Mouse (Mus musculus) liver, adult (tissue): ENCODE results near the gene Cux1.

ENCODE experiments used
- GATA4 ChIP-seq: IDR thresholded peaks from 2 replicates; pipeline ENCODE4 v1.6.1; 2014; ENCODE audit warnings: mild to moderate bottlenecking, low read length; ENCODE audit not compliant: insufficient replicate concordance

Gene Cux1

GRCm38 (mm10) chr5:136533371-136534276 is 33.7 kb downstream of the Cux1 start:
- no peak for TF ChIP-seq GATA4

- TF ChIP-seq GATA4 = no peak
These were observed 35.5 kb downstream of the Cux1 start for GRCm38 (mm10) chr5:136531674-136532365.

- TF ChIP-seq GATA4 = no peak
These were observed 36.4 kb downstream of the Cux1 start for GRCm38 (mm10) chr5:136530931-136531330.

DNA sequence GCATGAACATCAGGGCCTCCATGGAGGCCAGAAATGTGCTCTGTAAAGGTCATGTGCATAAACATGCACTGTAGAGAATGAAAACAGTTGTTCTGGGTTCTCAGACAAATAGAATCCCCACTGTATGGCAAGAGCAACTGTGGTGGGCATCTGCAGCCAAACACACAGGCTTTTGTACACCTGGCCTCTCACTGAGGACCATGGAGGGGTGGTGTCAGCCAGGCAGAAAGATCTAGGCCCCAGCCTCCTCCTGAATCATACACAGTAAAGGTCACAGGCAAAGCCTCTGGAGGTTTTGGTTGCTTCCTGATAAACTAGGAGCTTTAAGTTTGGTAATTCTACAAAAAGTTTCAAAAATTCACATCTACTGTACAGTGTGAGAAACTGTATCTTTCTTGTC is 38.1 kb downstream of the Cux1 start:
- no peak for TF ChIP-seq GATA4

GRCm38 (mm10) chr5:136527871-136528270 is 39.4 kb downstream of the Cux1 start:
- TF ChIP-seq GATA4 = no peak

- no peak for TF ChIP-seq GATA4
These were observed 40.8 kb downstream of the Cux1 start for GRCm38 (mm10) chr5:136526545-136526909.

GRCm38 (mm10) chr5:136525896-136526544 is 41.3 kb downstream of the Cux1 start:
- TF ChIP-seq GATA4 = no peak

- TF ChIP-seq GATA4 = no peak
These were observed 44.3 kb downstream of the Cux1 start for GRCm38 (mm10) chr5:136522843-136523463.

DNA sequence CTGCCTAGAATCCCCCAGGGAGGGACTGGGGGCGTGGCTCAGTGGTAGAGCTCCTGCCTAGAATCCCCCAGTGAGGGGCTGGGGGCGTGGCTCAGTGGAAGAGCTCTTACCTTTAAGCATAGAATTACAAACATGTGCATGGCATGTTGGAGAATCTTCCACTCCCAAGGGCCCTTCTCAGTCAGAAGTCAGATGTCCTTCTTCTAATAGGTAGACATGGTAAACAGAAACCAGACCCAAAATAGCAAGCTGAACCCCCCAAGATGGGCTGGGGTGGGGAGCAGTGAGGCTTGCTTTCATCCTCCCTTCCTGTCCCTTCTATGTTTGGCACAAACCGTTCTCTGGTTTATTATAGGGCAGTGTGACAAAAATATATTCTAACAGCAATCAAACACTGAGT is 45.6 kb downstream of the Cux1 start:
- TF ChIP-seq GATA4 = no peak

DNA sequence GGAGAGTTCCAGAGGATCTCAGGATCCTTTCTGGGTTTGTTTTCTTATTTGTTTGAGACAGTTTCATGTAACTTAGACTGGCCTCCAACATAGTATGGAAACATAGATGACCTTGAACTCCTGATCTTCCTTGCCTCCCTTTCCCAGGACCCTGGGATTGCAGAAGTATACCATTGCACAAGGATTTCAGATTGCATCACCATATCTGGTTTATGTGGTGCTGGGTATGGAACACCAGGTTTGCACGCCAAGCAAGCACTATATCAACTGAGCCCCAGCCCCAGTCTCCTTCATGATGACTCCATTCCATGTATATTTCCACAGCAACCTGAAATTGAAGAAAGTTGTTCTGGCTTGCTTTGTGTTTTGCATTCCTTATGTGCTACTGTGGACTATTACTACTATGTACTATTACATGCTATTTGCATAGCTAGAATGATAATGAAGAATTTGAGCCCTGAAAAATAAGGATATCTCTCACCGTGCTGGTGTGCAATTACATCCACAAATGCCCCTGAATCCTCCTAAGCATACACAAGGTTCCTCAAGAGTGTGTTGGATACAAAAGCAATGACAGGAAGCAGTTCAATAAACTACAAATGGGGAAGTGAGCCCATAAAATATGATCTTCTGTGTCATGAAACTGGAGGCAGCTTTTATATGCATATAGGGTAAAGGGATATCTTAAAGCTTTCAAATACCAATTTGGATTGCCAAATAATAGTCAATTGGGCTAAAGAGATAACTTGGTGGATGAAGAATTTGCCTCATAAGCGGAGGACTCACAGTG is 48.4 kb downstream of the Cux1 start:
- TF ChIP-seq GATA4 = no peak

- TF ChIP-seq GATA4 = no peak
These were observed 49.8 kb downstream of the Cux1 start for GRCm38 (mm10) chr5:136517510-136517909.

GRCm38 (mm10) chr5:136516593-136516992 is 50.7 kb downstream of the Cux1 start:
- no peak for TF ChIP-seq GATA4

GRCm38 (mm10) chr5:136514049-136514677 is 53.1 kb downstream of the Cux1 start:
- TF ChIP-seq GATA4 = no peak

DNA sequence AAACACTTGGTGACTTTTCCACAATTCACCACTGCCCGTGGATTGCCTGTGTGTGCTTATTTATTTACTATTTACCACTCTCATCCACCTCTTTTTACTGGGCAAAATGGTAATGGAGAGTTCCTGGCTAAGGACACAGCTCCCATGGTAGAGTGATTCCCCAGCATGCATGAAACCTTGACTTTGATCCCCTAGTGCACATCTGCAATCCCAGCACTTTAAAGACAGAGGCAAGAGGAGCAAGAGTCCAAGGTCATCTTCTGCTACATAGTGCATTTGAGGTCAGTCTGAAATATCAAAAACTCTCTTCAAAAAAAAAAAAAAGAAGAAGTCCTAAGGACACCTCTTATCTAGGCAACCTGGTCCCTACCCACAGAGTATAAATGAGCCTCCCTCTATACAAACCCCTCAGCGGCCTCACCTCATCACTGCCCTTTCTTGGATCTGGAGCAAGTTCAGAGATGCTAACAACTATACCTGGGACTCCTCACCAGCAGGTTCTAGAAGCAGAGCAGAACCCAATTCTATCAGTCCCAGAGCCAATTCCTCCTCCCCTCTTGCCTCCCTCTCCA is 55.1 kb downstream of the Cux1 start:
- TF ChIP-seq GATA4 = no peak

DNA sequence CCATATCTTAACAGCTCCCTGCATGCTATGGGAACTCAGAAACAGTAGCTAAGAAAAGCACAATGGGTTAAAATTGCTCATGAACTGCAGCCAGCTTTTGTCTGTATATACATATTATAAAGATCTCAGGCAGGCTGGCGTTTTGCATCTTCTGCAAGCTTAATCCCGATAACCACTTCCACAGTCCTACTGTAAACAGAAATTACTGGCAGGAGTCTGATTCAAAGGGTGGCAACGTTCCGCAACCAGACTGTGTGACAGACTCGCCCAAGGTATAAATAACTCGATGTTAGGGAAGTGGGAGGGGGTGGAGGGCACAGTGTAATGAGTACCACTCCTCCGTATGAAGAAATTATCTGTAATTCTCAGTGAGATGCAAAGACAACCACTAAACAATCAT is 55.9 kb downstream of the Cux1 start:
- TF ChIP-seq GATA4 = no peak
